Mouse (Mus musculus): ENCODE results near the gene Mgat5.

Mgat5 gene

GRCm38 (mm10) chr1:127208167-127208566 lies 3.4 kb downstream of the Mgat5 start:
- CTCF ChIA-PET: interaction anchor here in 3 of 4 experiments (0.5 to 1.6 kb wide), 4 partner anchors 10 to 282 kb away, joined by 3 to 4 read pairs (median 3); no protein-coding TSS in a partner anchor

GRCm38 (mm10) chr1:127212812-127213211 lies 8.0 kb downstream of the Mgat5 start:
- POLR2A ChIA-PET: interaction anchor here in 1 of 4 experiments (1.4 kb wide), 1 partner anchor 13 kb away, joined by 3 read pairs; no protein-coding TSS in a partner anchor
- CTCF ChIA-PET: no interaction called here

More at GRCm38 (mm10) chr1:127208167-127208566, 3.4 kb downstream of the Mgat5 start:
- POLR2A ChIA-PET: interaction anchor here in 3 of 4 experiments (0.8 to 5.1 kb wide), 8 partner anchors 10 to 31 kb away, joined by 3 to 31 read pairs (median 4); no protein-coding TSS in a partner anchor

- ChIA-PET POLR2A (interaction anchor here in 1 of 4 experiments (1.4 to 3.0 kb wide), 2 partner anchors 8 to 13 kb away, joined by 3 to 14 read pairs; partner anchors contain the start of gene Mgat5), CTCF (no interaction called here)
Observed at GRCm38 (mm10) chr1:127213434-127213833, 8.6 kb downstream of the Mgat5 start.

GRCm38 (mm10) chr1:127214585-127215232 lies 9.9 kb downstream of the Mgat5 start:
- ChIA-PET POLR2A (interaction anchor here in 3 of 4 experiments (0.6 to 3.0 kb wide), 4 partner anchors 9 to 593 kb away, joined by 3 to 14 read pairs (median 8); partner anchors contain the start of gene Mgat5 (in 2 of the 3)), CTCF (no interaction called here)

- ChIA-PET POLR2A (interaction anchor here in 2 of 4 experiments (0.5 to 2.1 kb wide), 5 partner anchors 12 to 1781 kb away, joined by 3 to 17 read pairs (median 4); partner anchors contain the start of genes Mgat5 (in 2 of the 2) and Actr3 (in 1 of the 2)), CTCF (interaction anchor here in 1 of 4 experiments (0.7 kb wide), 1 partner anchor 225 kb away, joined by 4 read pairs; no protein-coding TSS in a partner anchor)
Observed at GRCm38 (mm10) chr1:127216979-127217378, 12.2 kb downstream of the Mgat5 start.

- ChIA-PET CTCF (interaction anchor here in 2 of 4 experiments (0.7 to 1.6 kb wide), 2 partner anchors 10 to 224 kb away, joined by 4 read pairs; no protein-coding TSS in a partner anchor), POLR2A (interaction anchor here in 3 of 4 experiments (0.5 to 2.1 kb wide), 10 partner anchors 9 to 1782 kb away, joined by 3 to 17 read pairs (median 3); partner anchors contain the start of genes Mgat5 (in 3 of the 3) and Actr3 (in 1 of the 3))
Observed at GRCm38 (mm10) chr1:127217665-127218064, 12.8 kb downstream of the Mgat5 start.

- POLR2A ChIA-PET: interaction anchor here in 3 of 4 experiments (0.7 to 2.1 kb wide), 15 partner anchors 9 to 1782 kb away, joined by 3 to 17 read pairs (median 3); partner anchors contain the start of genes Mgat5 (in 3 of the 3) and Actr3 (in 1 of the 3)
- CTCF ChIA-PET: interaction anchor here in 2 of 4 experiments (1.0 to 1.6 kb wide), 2 partner anchors 10 to 62 kb away, joined by 3 to 4 read pairs; no protein-coding TSS in a partner anchor
Observed at GRCm38 (mm10) chr1:127218182-127218581, 13.4 kb downstream of the Mgat5 start.

GRCm38 (mm10) chr1:127219161-127219560 lies 14.3 kb downstream of the Mgat5 start:
- CTCF ChIA-PET: no interaction called here
- POLR2A ChIA-PET: interaction anchor here in 2 of 4 experiments (0.7 to 2.1 kb wide), 5 partner anchors 12 to 50 kb away, joined by 3 to 14 read pairs (median 5); partner anchors contain the start of gene Mgat5 (in 1 of the 2)

- CTCF ChIA-PET: no interaction called here
- POLR2A ChIA-PET: interaction anchor here in 2 of 4 experiments (0.7 to 1.8 kb wide), 5 partner anchors 12 to 51 kb away, joined by 3 to 7 read pairs (median 4); no protein-coding TSS in a partner anchor
Observed at GRCm38 (mm10) chr1:127219621-127220020, 14.8 kb downstream of the Mgat5 start.

- CTCF ChIA-PET: no interaction called here
- POLR2A ChIA-PET: interaction anchor here in 1 of 4 experiments (1.9 kb wide), 1 partner anchor 18 kb away, joined by 4 read pairs; no protein-coding TSS in a partner anchor
Observed at GRCm38 (mm10) chr1:127221998-127222736, 17.4 kb downstream of the Mgat5 start.

GRCm38 (mm10) chr1:127225060-127225459 lies 20.2 kb downstream of the Mgat5 start:
- CTCF ChIA-PET: no interaction called here
- POLR2A ChIA-PET: interaction anchor here in 1 of 4 experiments (0.6 kb wide), 1 partner anchor 20 kb away, joined by 4 read pairs; the partner anchor contains the start of gene Mgat5

- ChIA-PET POLR2A (interaction anchor here in 2 of 4 experiments (0.6 to 1.5 kb wide), 5 partner anchors 9 to 31 kb away, joined by 3 to 5 read pairs (median 4); partner anchors contain the start of gene Mgat5 (in 1 of the 2)), CTCF (no interaction called here)
Observed at GRCm38 (mm10) chr1:127229011-127229410, 24.2 kb downstream of the Mgat5 start.

GRCm38 (mm10) chr1:127230468-127230867 lies 25.7 kb downstream of the Mgat5 start:
- POLR2A ChIA-PET: no interaction called here

GRCm38 (mm10) chr1:127233191-127233651 lies 28.4 kb downstream of the Mgat5 start:
- ChIA-PET POLR2A (interaction anchor here in 1 of 4 experiments (1.0 kb wide), 1 partner anchor 28 kb away, joined by 4 read pairs; no protein-coding TSS in a partner anchor), CTCF (no interaction called here)

More at GRCm38 (mm10) chr1:127230468-127230867, 25.7 kb downstream of the Mgat5 start:
- CTCF ChIA-PET: no interaction called here

- ChIA-PET POLR2A (interaction anchor here in 3 of 4 experiments (0.6 to 5.7 kb wide), 5 partner anchors 15 to 31 kb away, joined by 3 to 31 read pairs (median 3); partner anchors contain the start of gene Mgat5 (in 1 of the 3)), CTCF (interaction anchor here in 1 of 4 experiments (0.6 kb wide), 1 partner anchor 31 kb away, joined by 4 read pairs; the partner anchor contains the start of gene Mgat5)
Observed at GRCm38 (mm10) chr1:127235157-127235556, 30.3 kb downstream of the Mgat5 start.

- CTCF ChIA-PET: interaction anchor here in 1 of 4 experiments (1.2 kb wide), 1 partner anchor 173 kb away, joined by 3 read pairs; no protein-coding TSS in a partner anchor
- POLR2A ChIA-PET: interaction anchor here (0.5 to 5.7 kb wide), 8 partner anchors 8 to 555 kb away, joined by 3 to 31 read pairs (median 3); partner anchors contain the start of gene Mgat5 (in 1 of the 4)
Observed at GRCm38 (mm10) chr1:127236396-127236795, 31.6 kb downstream of the Mgat5 start.

GRCm38 (mm10) chr1:127238871-127239314 lies 34.1 kb downstream of the Mgat5 start:
- ChIA-PET POLR2A (interaction anchor here (0.5 to 5.7 kb wide), 14 partner anchors 10 to 1540 kb away, joined by 3 to 31 read pairs (median 4); partner anchors contain the start of gene Mgat5 (in 1 of the 4)), CTCF (interaction anchor here (0.6 to 2.5 kb wide), 24 partner anchors 12 to 1364 kb away, joined by 3 to 24 read pairs (median 4); no protein-coding TSS in a partner anchor)

- ChIA-PET POLR2A (interaction anchor here in 2 of 4 experiments (1.1 to 5.7 kb wide), 5 partner anchors 17 to 170 kb away, joined by 3 to 31 read pairs (median 4); partner anchors contain the start of gene Mgat5 (in 1 of the 2)), CTCF (interaction anchor here (0.6 to 2.5 kb wide), 7 partner anchors 13 to 1363 kb away, joined by 3 to 24 read pairs (median 6); no protein-coding TSS in a partner anchor)
Observed at GRCm38 (mm10) chr1:127239914-127240313, 35.1 kb downstream of the Mgat5 start.

Measured in embryonic stem cell, embryonic (primary cell).